Mouse (Mus musculus) adrenal gland, adult 8-10 months (tissue): Measurements from ENCODE around the gene Ahdc1. TPM values are rescaled to one million over a fixed set of nuclear protein-coding genes. Genes with fewer than 3 reads are reported as not detected.

Experiments
- total RNA-seq, 4 experiments: library from RNA; stranded (reverse); gene quantifications; 2 replicates each; pipeline ENCODE4 v1.2.4; 2022

Ahdc1 gene
- total RNA-seq, 4 experiments from 2014 or later, result 72.0 to 109 (median 82.9) TPM

Other genes with a start within 250 kb of the Ahdc1 start
- gene Rpa2, start 242.9 kb upstream of the Ahdc1 start, total RNA-seq, result 10 to 100 TPM; 11.4 to 17.0 (median 12.4) TPM
- 1 to 10 TPM; 2.1 to 5.9 (median 3.2) TPM for gene Themis2, start 214.9 kb upstream of the Ahdc1 start, total RNA-seq
- gene Ppp1r8, start 168.1 kb upstream of the Ahdc1 start, total RNA-seq, result 10 to 100 TPM; 41.0 to 49.9 (median 44.3) TPM
- 10 to 100 TPM; 57.9 to 65.2 (median 60.1) TPM for gene Stx12, start 126.8 kb upstream of the Ahdc1 start, total RNA-seq
- gene Fam76a, start 88.7 kb upstream of the Ahdc1 start, total RNA-seq, result 10 to 100 TPM; 30.0 to 55.3 (median 45.3) TPM
- gene Fgr, start 37.2 kb upstream of the Ahdc1 start, total RNA-seq, result under 1 TPM; 0.42 to 0.92 (median 0.64) TPM
- gene Wasf2, start 119.2 kb downstream of the Ahdc1 start, total RNA-seq, result 100 to 1,000 TPM; 105 to 158 (median 133) TPM
- 1 to 10 TPM in 2 of 4 experiments, under 1 TPM in 2; 0.86 to 1.8 (median 1.4) TPM for gene Cd164l2, start 200.9 kb downstream of the Ahdc1 start, total RNA-seq
- gene Gpr3, start 201.3 kb downstream of the Ahdc1 start, total RNA-seq, result under 1 TPM in 1 of 4 experiments, not detected in 3; 0.66 TPM
- gene Map3k6, start 229.6 kb downstream of the Ahdc1 start, total RNA-seq, result 10 to 100 TPM; 17.3 to 27.7 (median 19.2) TPM